Mouse (Mus musculus): ENCODE measurements around the gene Cib1. TPM values are rescaled to one million over a fixed set of nuclear protein-coding genes. Genes with fewer than 3 reads are reported as not detected.

Gene Cib1
- polyA plus RNA-seq, 2 experiments, result 43.1 to 94.2 TPM

GRCm38 (mm10) chr7:80195576-80196263, 36.9 kb downstream of the Cib1 start:
- H3K4me2 ChIP-seq (ENCODE audit: low read depth), result peak overlapping the region; percentile 35
- ATAC-seq (ENCODE audit: insufficient read depth), result no peak
- H3K4me1 ChIP-seq (replicated peaks; ENCODE audit: control insufficient read depth in 2 of 2, insufficient read depth in 2 of 2, low read length in 1 of 2), result peaks cover 71 to 74% of the 10 kb centered on the region in 2 experiments
- H3K27ac ChIP-seq, result peak overlapping the region; percentile 65
- 83% methylated on average over 10 of the region's 11 CpGs for WGBS (ENCODE audit: insufficient replicate concordance)
- H3K27me3 ChIP-seq (ENCODE audit: control insufficient read depth, insufficient read depth, low read length), result no peaks in the 10 kb centered on the region
- TF ChIP-seq CTCF (IDR thresholded peaks at IDR 0.05; ENCODE audit: low read depth) (no peak), EP300 (IDR thresholded peaks at IDR 0.05; ENCODE audit: low read depth) (no peak)
- H3K4me3 ChIP-seq (ENCODE audit: insufficient read depth in 1 of 2, low read depth in 2 of 2, low read length in 2 of 2), result no peak overlapping the region
- H3K9ac ChIP-seq (replicated peaks), result peak overlapping the region; percentile 44
- no peaks in the 10 kb centered on the region; the same call in 1 of the 2 replicates for H3K36me3 ChIP-seq (replicated peaks; ENCODE audit: control insufficient read depth, insufficient read depth, low read depth)
- no peaks in the 10 kb centered on the region for H3K9me3 ChIP-seq (ENCODE audit: control insufficient read depth, low read length)
- no peak for DNase-seq (ENCODE audit: low read depth in 3 of 3, low spot score in 3 of 3)

GRCm38 (mm10) chr7:80195146-80195545, 37.5 kb downstream of the Cib1 start:
- peak overlapping the region; percentile 35 for H3K4me2 ChIP-seq (ENCODE audit: low read depth)
- ATAC-seq (ENCODE audit: insufficient read depth), result peak; percentile 19

GRCm38 (mm10) chr7:80193941-80194739, 38.5 kb downstream of the Cib1 start:
- 68% methylated on average over 13 of the region's 13 CpGs for WGBS (ENCODE audit: insufficient replicate concordance)
- peak overlapping the region; percentile 65 for H3K27ac ChIP-seq

More at GRCm38 (mm10) chr7:80195146-80195545, 37.5 kb downstream of the Cib1 start:
- TF ChIP-seq EP300 (IDR thresholded peaks at IDR 0.05; ENCODE audit: low read depth) (peak; percentile 69), CTCF (IDR thresholded peaks at IDR 0.05; ENCODE audit: low read depth) (no peak)
- Histone ChIP-seq H3K9me3 (ENCODE audit: control insufficient read depth, low read length) (no peaks in the 10 kb centered on the region), H3K27me3 (ENCODE audit: control insufficient read depth, insufficient read depth, low read length) (no peaks in the 10 kb centered on the region), H3K9ac (replicated peaks) (peak overlapping the region; percentile 44), H3K27ac (peak overlapping the region; percentile 65), H3K36me3 (replicated peaks; ENCODE audit: control insufficient read depth, insufficient read depth, low read depth) (no peaks in the 10 kb centered on the region), H3K4me1 (replicated peaks; ENCODE audit: control insufficient read depth in 2 of 2, insufficient read depth in 2 of 2, low read length in 1 of 2) (peaks cover 65 to 69% of the 10 kb centered on the region in 2 experiments), H3K4me3 (ENCODE audit: insufficient read depth in 1 of 2, low read depth in 2 of 2, low read length in 2 of 2) (no peak overlapping the region)
- no peak for DNase-seq (ENCODE audit: low read depth in 3 of 3, low spot score in 3 of 3)
- 38% methylated on average over 5 of the region's 5 CpGs for WGBS (ENCODE audit: insufficient replicate concordance)

GRCm38 (mm10) chr7:80192226-80193061, 40.2 kb downstream of the Cib1 start:
- TF ChIP-seq EP300 (IDR thresholded peaks at IDR 0.05; ENCODE audit: low read depth) (no peak), CTCF (IDR thresholded peaks at IDR 0.05; ENCODE audit: low read depth) (peak; percentile 32; the same call in 1 of the 2 replicates)
- ATAC-seq (ENCODE audit: insufficient read depth) (peak; percentile 85), DNase-seq (ENCODE audit: low read depth in 3 of 3, low spot score in 3 of 3) (peak; percentile 79 to 82 (median 81))
- Histone ChIP-seq H3K27ac (peak overlapping the region; percentile 87), H3K4me1 (replicated peaks; ENCODE audit: control insufficient read depth in 2 of 2, insufficient read depth in 2 of 2, low read length in 1 of 2) (peaks cover 57 to 59% of the 10 kb centered on the region in 2 experiments), H3K27me3 (ENCODE audit: control insufficient read depth, insufficient read depth, low read length) (no peaks in the 10 kb centered on the region), H3K36me3 (replicated peaks; ENCODE audit: control insufficient read depth, insufficient read depth, low read depth) (no peaks in the 10 kb centered on the region), H3K9ac (replicated peaks) (peak overlapping the region; percentile 76), H3K4me3 (ENCODE audit: insufficient read depth in 1 of 2, low read depth in 2 of 2, low read length in 2 of 2) (peak overlapping the region; percentile 39 to 51), H3K9me3 (ENCODE audit: control insufficient read depth, low read length) (no peaks in the 10 kb centered on the region), H3K4me2 (ENCODE audit: low read depth) (peak overlapping the region; percentile 81)
- WGBS (ENCODE audit: insufficient replicate concordance), result 6% methylated on average over 16 of the region's 16 CpGs

More at GRCm38 (mm10) chr7:80193941-80194739, 38.5 kb downstream of the Cib1 start:
- TF ChIP-seq CTCF (IDR thresholded peaks at IDR 0.05; ENCODE audit: low read depth), result no peak
- no peak for TF ChIP-seq EP300 (IDR thresholded peaks at IDR 0.05; ENCODE audit: low read depth)
- Histone ChIP-seq H3K9me3 (ENCODE audit: control insufficient read depth, low read length) (no peaks in the 10 kb centered on the region), H3K4me1 (replicated peaks; ENCODE audit: control insufficient read depth in 2 of 2, insufficient read depth in 2 of 2, low read length in 1 of 2) (peaks cover 60 to 61% of the 10 kb centered on the region in 2 experiments), H3K4me2 (ENCODE audit: low read depth) (peak overlapping the region; percentile 0; the same call in 1 of the 2 replicates), H3K9ac (replicated peaks) (peak overlapping the region; percentile 44), H3K27me3 (ENCODE audit: control insufficient read depth, insufficient read depth, low read length) (no peaks in the 10 kb centered on the region), H3K36me3 (replicated peaks; ENCODE audit: control insufficient read depth, insufficient read depth, low read depth) (no peaks in the 10 kb centered on the region), H3K4me3 (ENCODE audit: insufficient read depth in 1 of 2, low read depth in 2 of 2, low read length in 2 of 2) (no peak overlapping the region)
- ATAC-seq (ENCODE audit: insufficient read depth), result no peak
- no peak for DNase-seq (ENCODE audit: low read depth in 3 of 3, low spot score in 3 of 3)

Data from liver, embryonic 14.5 days (tissue).